Mouse (Mus musculus): ENCODE measurements around the gene Sptbn1. TPM values are rescaled to one million over a fixed set of nuclear protein-coding genes. Genes with fewer than 3 reads are reported as not detected.
A peak's percentile ranks its signal among the peaks of the same experiment; 100 is the strongest.

Sptbn1 gene
- 18.9 and 19.2 TPM in 2 replicates for polyA plus RNA-seq (2015; fragmentation: Nextera tagmentation; extraction: Ambion mirVana)

GRCm38 (mm10) chr11:30267892-30268647 is at the start of gene Sptbn1:
TSS of gene Sptbn1 (minus strand) at chr11:30268175.
- DNase-seq, result peak; percentile 75
- H3K9ac ChIP-seq (replicated peaks), result peak within 1 kb of the TSS; percentile 70
- H3K4me1 ChIP-seq (ENCODE audit: insufficient read depth), result no peaks in the 10 kb centered on the region; the same call in 1 of the 2 replicates
- H3K27ac ChIP-seq (ENCODE audit: low read depth), result peak within 1 kb of the TSS; percentile 76
- H3K4me2 ChIP-seq (ENCODE audit: low read depth, low read length), result peak within 1 kb of the TSS; percentile 95
- no peak for TF ChIP-seq CTCF (IDR thresholded peaks at IDR 0.05; ENCODE audit: low read depth)
- TF ChIP-seq EP300 (IDR thresholded peaks at IDR 0.05; ENCODE audit: low read depth), result no peak
- H3K27me3 ChIP-seq (ENCODE audit: insufficient read depth, low read length), result peaks cover 36% of the 10 kb centered on the region
- under 1% methylated on average over 48 of the region's 81 CpGs for WGBS (ENCODE audit: insufficient replicate concordance)
- no peaks in the 10 kb centered on the region for H3K9me3 ChIP-seq (ENCODE audit: low read length)
- peak; percentile 86 for ATAC-seq
- no peaks in the 10 kb centered on the region for H3K36me3 ChIP-seq (replicated peaks; ENCODE audit: insufficient read depth, low read length)
- peak within 1 kb of the TSS; percentile 78 for H3K4me3 ChIP-seq (ENCODE audit: low read depth, low read length)

GRCm38 (mm10) chr11:30294279-30294678 is 26.3 kb upstream of the Sptbn1 start:
- no peak overlapping the region for H3K9ac ChIP-seq (replicated peaks)
- DNase-seq (no peak), ATAC-seq (no peak)
- H3K4me2 ChIP-seq (ENCODE audit: low read depth, low read length), result no peak overlapping the region
- TF ChIP-seq EP300 (IDR thresholded peaks at IDR 0.05; ENCODE audit: low read depth) (no peak), CTCF (IDR thresholded peaks at IDR 0.05; ENCODE audit: low read depth) (no peak)
- no peaks in the 10 kb centered on the region for H3K27me3 ChIP-seq (ENCODE audit: insufficient read depth, low read length)
- H3K4me3 ChIP-seq (ENCODE audit: low read depth, low read length), result no peak overlapping the region
- H3K4me1 ChIP-seq (ENCODE audit: insufficient read depth), result no peaks in the 10 kb centered on the region
- H3K9me3 ChIP-seq (ENCODE audit: low read length), result no peaks in the 10 kb centered on the region
- H3K36me3 ChIP-seq (replicated peaks; ENCODE audit: insufficient read depth, low read length), result no peaks in the 10 kb centered on the region
- H3K27ac ChIP-seq (ENCODE audit: low read depth), result no peak overlapping the region

GRCm38 (mm10) chr11:30292221-30293160 is 24.5 kb upstream of the Sptbn1 start:
- H3K27me3 ChIP-seq (ENCODE audit: insufficient read depth, low read length), result no peaks in the 10 kb centered on the region
- DNase-seq (no peak), ATAC-seq (no peak)
- TF ChIP-seq CTCF (IDR thresholded peaks at IDR 0.05; ENCODE audit: low read depth) (no peak), EP300 (IDR thresholded peaks at IDR 0.05; ENCODE audit: low read depth) (no peak)
- no peaks in the 10 kb centered on the region for H3K9me3 ChIP-seq (ENCODE audit: low read length)
- H3K36me3 ChIP-seq (replicated peaks; ENCODE audit: insufficient read depth, low read length), result no peaks in the 10 kb centered on the region
- H3K4me2 ChIP-seq (ENCODE audit: low read depth, low read length), result no peak overlapping the region
- no peak overlapping the region for H3K27ac ChIP-seq (ENCODE audit: low read depth)
- no peak overlapping the region for H3K9ac ChIP-seq (replicated peaks)
- H3K4me3 ChIP-seq (ENCODE audit: low read depth, low read length), result no peak overlapping the region
- WGBS (ENCODE audit: insufficient replicate concordance), result 81% methylated on average over 3 of the region's 3 CpGs
- no peaks in the 10 kb centered on the region for H3K4me1 ChIP-seq (ENCODE audit: insufficient read depth)

- no peaks in the 10 kb centered on the region for H3K27me3 ChIP-seq (ENCODE audit: insufficient read depth, low read length)
- H3K27ac ChIP-seq (ENCODE audit: low read depth), result no peak overlapping the region
- no peaks in the 10 kb centered on the region for H3K4me1 ChIP-seq (ENCODE audit: insufficient read depth)
- H3K9ac ChIP-seq (replicated peaks), result no peak overlapping the region
- H3K4me3 ChIP-seq (ENCODE audit: low read depth, low read length), result no peak overlapping the region
- TF ChIP-seq EP300 (IDR thresholded peaks at IDR 0.05; ENCODE audit: low read depth), result no peak
- TF ChIP-seq CTCF (IDR thresholded peaks at IDR 0.05; ENCODE audit: low read depth), result no peak
- DNase-seq, result no peak
- no peaks in the 10 kb centered on the region for H3K36me3 ChIP-seq (replicated peaks; ENCODE audit: insufficient read depth, low read length)
- peak; percentile 29; the same call in 1 of the 2 replicates for ATAC-seq
- no peak overlapping the region for H3K4me2 ChIP-seq (ENCODE audit: low read depth, low read length)
- H3K9me3 ChIP-seq (ENCODE audit: low read length), result no peaks in the 10 kb centered on the region
- WGBS (ENCODE audit: insufficient replicate concordance), result 14% methylated on average over 8 of the region's 8 CpGs
Measured at GRCm38 (mm10) chr11:30291155-30291554, 23.2 kb upstream of the Sptbn1 start.

GRCm38 (mm10) chr11:30289470-30290431 is 21.8 kb upstream of the Sptbn1 start:
- no peak overlapping the region for H3K9ac ChIP-seq (replicated peaks)
- WGBS (ENCODE audit: insufficient replicate concordance), result 54% methylated on average over 7 of the region's 7 CpGs
- H3K27ac ChIP-seq (ENCODE audit: low read depth), result no peak overlapping the region
- no peaks in the 10 kb centered on the region for H3K36me3 ChIP-seq (replicated peaks; ENCODE audit: insufficient read depth, low read length)
- no peaks in the 10 kb centered on the region for H3K27me3 ChIP-seq (ENCODE audit: insufficient read depth, low read length)
- no peak for ATAC-seq
- no peaks in the 10 kb centered on the region for H3K4me1 ChIP-seq (ENCODE audit: insufficient read depth)
- H3K4me2 ChIP-seq (ENCODE audit: low read depth, low read length), result no peak overlapping the region
- no peak for DNase-seq
- H3K9me3 ChIP-seq (ENCODE audit: low read length), result no peaks in the 10 kb centered on the region
- no peak for TF ChIP-seq EP300 (IDR thresholded peaks at IDR 0.05; ENCODE audit: low read depth)
- TF ChIP-seq CTCF (IDR thresholded peaks at IDR 0.05; ENCODE audit: low read depth), result no peak
- no peak overlapping the region for H3K4me3 ChIP-seq (ENCODE audit: low read depth, low read length)
